Mouse (Mus musculus): ENCODE measurements around the gene Jpt2. TPM values are rescaled to one million over a fixed set of nuclear protein-coding genes. Genes with fewer than 3 reads are reported as not detected.

Jpt2 gene
- polyA plus RNA-seq, 1 experiment from 2014 or later = 164 TPM

Other genes starting within 250 kb of the Jpt2 start
- 0.25 and 0.27 TPM in 2 replicates for gene Rnf151, start 242.6 kb downstream of the Jpt2 start, polyA plus RNA-seq (2014; fragmentation: Nextera tagmentation; extraction: Ambion mirVana)
- gene Rps2, start 242.6 kb downstream of the Jpt2 start, polyA plus RNA-seq (2014; fragmentation: Nextera tagmentation; extraction: Ambion mirVana) = 2,083 and 2,225 TPM in 2 replicates
- 301 and 321 TPM in 2 replicates for gene Ndufb10, start 236.2 kb downstream of the Jpt2 start, polyA plus RNA-seq (2014; fragmentation: Nextera tagmentation; extraction: Ambion mirVana)
- gene Rpl3l, start 232.9 kb downstream of the Jpt2 start, polyA plus RNA-seq (2014; fragmentation: Nextera tagmentation; extraction: Ambion mirVana) = not detected in 2 replicates
- 30.7 and 31.0 TPM in 2 replicates for gene Msrb1, start 224.0 kb downstream of the Jpt2 start, polyA plus RNA-seq (2014; fragmentation: Nextera tagmentation; extraction: Ambion mirVana)
- 0.41 and 0.45 TPM in 2 replicates for gene Hs3st6, start 207.7 kb downstream of the Jpt2 start, polyA plus RNA-seq (2014; fragmentation: Nextera tagmentation; extraction: Ambion mirVana)
- 1.9 and 3.0 TPM in 2 replicates for gene Meiob, start 156.4 kb downstream of the Jpt2 start, polyA plus RNA-seq (2014; fragmentation: Nextera tagmentation; extraction: Ambion mirVana)
- 53.8 and 56.3 TPM in 2 replicates for gene Hagh, start 120.5 kb downstream of the Jpt2 start, polyA plus RNA-seq (2014; fragmentation: Nextera tagmentation; extraction: Ambion mirVana)
- gene Fahd1, start 110.3 kb downstream of the Jpt2 start, polyA plus RNA-seq (2014; fragmentation: Nextera tagmentation; extraction: Ambion mirVana) = 38.3 and 38.6 TPM in 2 replicates
- gene Igfals, start 94.7 kb downstream of the Jpt2 start, polyA plus RNA-seq (2014; fragmentation: Nextera tagmentation; extraction: Ambion mirVana) = 4.3 and 4.9 TPM in 2 replicates
- gene Nubp2, start 74.3 kb downstream of the Jpt2 start, polyA plus RNA-seq (2014; fragmentation: Nextera tagmentation; extraction: Ambion mirVana) = 123 and 135 TPM in 2 replicates
- gene Spsb3, start 74.0 kb downstream of the Jpt2 start, polyA plus RNA-seq (2014; fragmentation: Nextera tagmentation; extraction: Ambion mirVana) = 35.0 and 40.9 TPM in 2 replicates
- 21.9 and 23.4 TPM in 2 replicates for gene Eme2, start 65.6 kb downstream of the Jpt2 start, polyA plus RNA-seq (2014; fragmentation: Nextera tagmentation; extraction: Ambion mirVana)
- 123 and 129 TPM in 2 replicates for gene Mrps34, start 65.6 kb downstream of the Jpt2 start, polyA plus RNA-seq (2014; fragmentation: Nextera tagmentation; extraction: Ambion mirVana)
- gene Nme3, start 64.2 kb downstream of the Jpt2 start, polyA plus RNA-seq (2014; fragmentation: Nextera tagmentation; extraction: Ambion mirVana) = 70.5 and 76.3 TPM in 2 replicates
- gene Mapk8ip3, start 23.7 kb downstream of the Jpt2 start, polyA plus RNA-seq (2014; fragmentation: Nextera tagmentation; extraction: Ambion mirVana) = 19.8 and 28.0 TPM in 2 replicates
- 9.5 and 11.8 TPM in 2 replicates for gene Cramp1l, start 55.1 kb upstream of the Jpt2 start, polyA plus RNA-seq (2014; fragmentation: Nextera tagmentation; extraction: Ambion mirVana)
- 51.6 and 55.3 TPM in 2 replicates for gene Ift140, start 55.4 kb upstream of the Jpt2 start, polyA plus RNA-seq (2014; fragmentation: Nextera tagmentation; extraction: Ambion mirVana)
- 8.5 and 10.1 TPM in 2 replicates for gene Tmem204, start 122.9 kb upstream of the Jpt2 start, polyA plus RNA-seq (2014; fragmentation: Nextera tagmentation; extraction: Ambion mirVana)
- 46.2 and 49.6 TPM in 2 replicates for gene Telo2, start 155.3 kb upstream of the Jpt2 start, polyA plus RNA-seq (2014; fragmentation: Nextera tagmentation; extraction: Ambion mirVana)
- gene Ptx4, start 160.1 kb upstream of the Jpt2 start, polyA plus RNA-seq (2014; fragmentation: Nextera tagmentation; extraction: Ambion mirVana) = not detected in 2 replicates
- gene Clcn7, start 172.7 kb upstream of the Jpt2 start, polyA plus RNA-seq (2014; fragmentation: Nextera tagmentation; extraction: Ambion mirVana) = 18.7 and 19.7 TPM in 2 replicates
- 0.11 and 0.14 TPM in 2 replicates for gene Ccdc154, start 201.8 kb upstream of the Jpt2 start, polyA plus RNA-seq (2014; fragmentation: Nextera tagmentation; extraction: Ambion mirVana)
- not detected in 2 replicates for gene Gm38655, start 214.8 kb upstream of the Jpt2 start, polyA plus RNA-seq (2014; fragmentation: Nextera tagmentation; extraction: Ambion mirVana)
- 42.5 and 47.8 TPM in 2 replicates for gene BC003965, start 223.9 kb upstream of the Jpt2 start, polyA plus RNA-seq (2014; fragmentation: Nextera tagmentation; extraction: Ambion mirVana)
- gene Unkl, start 227.7 kb upstream of the Jpt2 start, polyA plus RNA-seq (2014; fragmentation: Nextera tagmentation; extraction: Ambion mirVana) = 11.5 and 11.7 TPM in 2 replicates

Measured in liver, embryonic 11.5 days (tissue).